Mouse (Mus musculus): ENCODE results near the gene Zfp853.
A peak's percentile ranks its signal among the peaks of the same experiment; 100 is the strongest.

Zfp853 gene

GRCm38 (mm10) chr5:143293404-143293803 lies at the start of gene Zfp853:
Gene Zfp853, minus strand, starts transcription at chr5:143293623.
- DNase-seq = no peak

- DNase-seq = no peak
Observed at GRCm38 (mm10) chr5:143339603-143340002, 46.2 kb upstream of the Zfp853 start.

- DNase-seq = no peak
Observed at GRCm38 (mm10) chr5:143336559-143336958, 43.1 kb upstream of the Zfp853 start.

DNA sequence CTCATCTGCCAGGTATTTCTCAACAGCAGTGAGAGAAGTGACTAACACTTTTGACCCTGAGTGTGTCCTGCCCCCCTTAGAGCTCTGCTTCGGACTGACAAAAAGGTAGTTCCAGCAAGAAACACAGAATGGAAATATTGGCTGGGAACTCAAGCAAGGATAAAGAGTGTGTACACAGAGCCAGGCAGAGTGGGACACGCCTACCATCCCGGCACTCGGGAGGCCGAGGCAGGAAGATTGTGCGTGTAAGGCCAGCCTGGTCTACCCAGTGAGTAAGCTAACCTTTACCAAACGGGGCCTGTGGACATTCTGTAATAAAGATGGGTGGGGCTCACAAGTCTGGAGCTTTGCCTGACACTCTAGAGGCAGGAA lies 41.7 kb upstream of the Zfp853 start:
- DNase-seq = no peak

GRCm38 (mm10) chr5:143334418-143335088 lies 41.1 kb upstream of the Zfp853 start:
- no peak for DNase-seq

DNA sequence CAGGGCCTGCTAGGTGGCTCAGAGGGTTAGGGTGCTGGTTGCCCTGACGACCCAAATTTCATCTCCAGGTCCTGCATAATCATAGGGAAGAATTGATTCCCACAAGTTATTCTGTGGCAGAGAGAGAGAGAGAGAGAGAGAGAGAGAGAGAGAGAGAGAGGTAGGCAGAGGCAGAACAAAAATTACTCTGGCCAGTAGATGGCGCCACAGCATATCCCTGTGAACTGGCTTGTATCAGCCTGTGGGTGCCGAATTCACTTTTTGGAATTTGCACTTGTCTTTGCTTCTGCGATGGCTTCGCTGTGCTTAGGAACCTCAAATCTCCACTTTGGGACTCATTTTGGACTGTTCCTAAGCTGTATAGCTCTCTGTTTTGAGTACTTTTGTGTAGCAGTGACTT lies 40.4 kb upstream of the Zfp853 start:
- DNase-seq = peak; percentile 73 to 90

GRCm38 (mm10) chr5:143328690-143329495 lies 35.5 kb upstream of the Zfp853 start, which contains the start of gene Zdhhc4:
Gene Zdhhc4, minus strand, starts transcription at chr5:143329256.
- peak; percentile 93 to 95 for DNase-seq

GRCm38 (mm10) chr5:143317288-143317610 lies 23.8 kb upstream of the Zfp853 start:
- DNase-seq = peak; percentile 59 to 79

DNA sequence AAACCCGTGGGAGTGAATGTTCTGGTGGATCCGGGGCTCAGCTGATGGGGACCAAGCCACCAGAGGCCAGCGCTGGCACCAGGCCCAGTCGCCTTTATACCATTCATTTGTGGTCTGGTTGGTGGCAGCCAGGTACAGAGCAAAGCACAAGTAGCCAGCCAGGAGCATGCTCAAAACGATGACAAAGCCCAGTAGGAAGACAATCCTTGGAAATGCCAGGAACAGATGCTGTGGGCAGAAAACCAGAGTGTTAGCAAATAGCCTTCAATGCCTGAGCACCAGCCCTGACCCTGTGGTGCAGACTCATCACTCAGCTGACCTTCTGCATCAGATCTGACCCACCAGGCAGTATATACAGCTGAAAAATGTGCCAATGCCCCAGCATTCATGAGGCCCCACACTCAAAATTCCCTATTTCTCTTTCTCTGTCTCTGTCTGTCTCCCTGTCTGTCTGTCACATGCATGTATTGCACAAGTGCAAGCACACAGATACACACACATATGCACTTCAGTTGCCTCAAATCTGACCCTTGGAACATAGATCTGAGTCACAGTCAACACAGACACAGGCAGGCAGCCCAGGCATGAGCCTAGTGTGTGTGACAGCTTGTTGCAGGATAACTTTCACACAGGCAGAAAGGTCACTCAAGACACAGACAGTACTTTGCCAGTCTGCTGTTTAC lies 23.3 kb upstream of the Zfp853 start:
- DNase-seq = peak in 1 of 2 experiments; percentile 26

DNA sequence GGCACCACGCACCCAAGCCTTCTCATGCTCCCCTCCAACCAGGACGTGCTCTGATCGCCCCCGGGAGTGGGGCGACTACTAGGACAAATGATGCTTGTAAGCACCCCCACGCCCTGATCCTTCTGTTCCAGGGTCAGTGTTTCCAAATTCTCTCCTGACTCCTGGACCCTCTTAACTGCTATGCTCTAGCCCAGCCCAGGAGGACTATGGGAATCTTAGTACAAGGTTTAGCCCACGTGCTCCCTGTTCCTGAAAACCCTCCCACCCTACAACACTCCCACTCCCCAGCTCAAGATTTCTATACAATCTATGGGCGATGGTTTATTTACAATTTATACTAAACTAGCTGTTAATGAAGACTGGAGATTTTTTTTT lies 22.1 kb upstream of the Zfp853 start:
- no peak for DNase-seq

DNA sequence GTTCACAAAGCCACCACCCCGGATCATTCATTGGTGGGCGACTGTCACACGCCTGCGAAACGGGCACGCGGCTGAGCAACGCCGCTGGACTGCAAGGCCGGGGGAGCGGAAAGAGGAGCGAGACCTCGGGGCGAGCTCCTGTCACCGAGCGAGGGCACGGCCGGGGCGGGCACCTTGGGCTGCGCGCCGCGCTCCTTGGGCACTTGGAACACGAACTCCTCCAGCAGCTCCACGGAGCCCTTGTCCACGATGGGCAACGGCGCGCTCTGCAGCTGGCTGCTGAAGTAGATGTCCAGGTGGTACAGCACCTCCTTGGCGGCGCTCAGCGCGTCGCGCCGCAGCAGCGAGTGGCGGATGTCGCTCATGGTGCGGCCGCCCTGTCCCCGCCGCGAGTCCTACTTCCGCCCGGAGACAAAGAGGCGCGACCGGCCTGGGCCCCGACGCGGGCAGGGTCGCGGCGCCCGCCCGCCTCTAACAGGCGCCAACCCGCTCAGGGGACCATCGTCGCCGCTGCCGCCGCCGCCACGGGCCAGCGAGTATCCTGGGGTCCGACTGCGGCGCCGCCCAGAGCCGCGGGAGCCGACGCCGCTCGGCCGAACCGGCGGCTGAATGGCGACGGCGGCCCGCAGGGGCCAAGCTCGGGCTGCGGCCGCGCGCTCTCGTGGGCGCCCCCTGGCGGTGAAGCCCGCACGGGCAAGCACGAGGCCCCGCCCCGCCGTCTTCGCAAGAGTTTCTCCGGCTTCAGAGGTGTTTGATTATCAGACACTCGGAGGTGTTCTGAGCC lies 21.5 kb upstream of the Zfp853 start, which contains the start of gene E130309D02Rik:
Gene E130309D02Rik (minus strand): TSS at position 631 of the 784 bp plus-strand sequence.
- peak; percentile 90 to 92 for DNase-seq

- DNase-seq = no peak
Observed at GRCm38 (mm10) chr5:143314183-143314729, 20.8 kb upstream of the Zfp853 start.

DNA sequence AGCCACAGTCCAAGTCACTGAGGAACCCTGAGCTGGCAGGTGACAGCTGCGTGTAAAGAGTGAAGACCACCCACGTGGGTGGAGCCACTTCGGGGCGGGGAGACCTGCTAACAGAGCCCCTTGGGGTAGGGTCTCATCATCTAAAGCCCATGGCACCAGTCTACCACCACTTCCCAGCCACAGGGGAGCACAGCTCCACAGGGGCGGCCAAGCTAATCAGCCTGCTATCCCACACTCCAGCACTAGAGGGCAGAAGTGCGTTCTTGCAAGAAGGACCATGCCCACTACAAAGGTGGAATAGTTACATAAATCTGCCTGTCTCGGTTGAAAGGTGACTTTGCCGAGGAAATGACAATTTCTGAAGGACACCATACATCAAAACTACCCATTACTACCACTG lies 18.5 kb upstream of the Zfp853 start:
- peak; percentile 86 to 92 for DNase-seq

DNA sequence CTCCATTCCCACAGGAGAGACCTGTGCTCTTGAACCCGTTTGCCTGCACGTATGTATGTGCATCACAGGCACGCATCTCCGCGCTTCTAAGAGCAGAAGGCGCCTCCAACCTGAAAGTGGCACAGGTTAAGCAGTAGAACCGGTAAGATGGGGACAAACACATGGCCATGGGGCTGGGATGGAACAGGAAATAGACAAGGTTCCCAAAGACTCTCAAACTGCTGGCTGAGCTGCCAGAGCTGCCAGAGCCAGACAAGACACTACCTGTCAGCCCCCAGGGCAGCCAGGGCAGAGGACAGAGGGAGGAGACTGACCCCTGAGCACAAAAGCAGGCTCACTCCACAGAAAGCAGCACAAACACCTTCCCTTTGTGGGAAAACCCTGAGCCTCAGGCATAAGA lies 16.5 kb upstream of the Zfp853 start:
- DNase-seq = no peak

- DNase-seq = no peak
Observed at GRCm38 (mm10) chr5:143308825-143309224, 15.4 kb upstream of the Zfp853 start.

- peak; percentile 18 to 68 for DNase-seq
Observed at GRCm38 (mm10) chr5:143304251-143304650, 10.8 kb upstream of the Zfp853 start.

GRCm38 (mm10) chr5:143301296-143301695 lies 7.9 kb upstream of the Zfp853 start:
- DNase-seq = peak in 1 of 2 experiments; percentile 30

DNA sequence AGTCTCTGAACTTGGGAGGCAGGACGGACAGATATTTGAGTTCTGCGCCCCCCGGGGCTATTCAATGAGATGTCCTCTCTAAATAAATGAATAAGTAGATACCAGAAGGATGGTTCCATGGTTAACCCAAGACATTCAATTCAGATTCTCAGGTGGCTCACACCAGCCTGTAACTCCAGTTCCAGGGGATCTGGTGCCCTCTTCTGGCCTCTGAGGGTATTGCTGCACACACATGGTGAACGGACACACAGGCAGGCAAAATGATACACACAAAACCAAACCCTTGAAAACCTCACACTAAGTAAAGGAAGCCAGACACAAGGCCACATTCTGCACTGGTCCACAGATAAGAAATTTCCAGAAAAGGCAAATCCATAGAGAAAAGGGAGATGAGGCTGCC lies 6.3 kb upstream of the Zfp853 start:
- DNase-seq = peak in 1 of 2 experiments; percentile 77

GRCm38 (mm10) chr5:143298391-143298790 lies 5.0 kb upstream of the Zfp853 start:
- no peak for DNase-seq

- DNase-seq = no peak
Observed at GRCm38 (mm10) chr5:143297986-143298385, 4.6 kb upstream of the Zfp853 start.

DNA sequence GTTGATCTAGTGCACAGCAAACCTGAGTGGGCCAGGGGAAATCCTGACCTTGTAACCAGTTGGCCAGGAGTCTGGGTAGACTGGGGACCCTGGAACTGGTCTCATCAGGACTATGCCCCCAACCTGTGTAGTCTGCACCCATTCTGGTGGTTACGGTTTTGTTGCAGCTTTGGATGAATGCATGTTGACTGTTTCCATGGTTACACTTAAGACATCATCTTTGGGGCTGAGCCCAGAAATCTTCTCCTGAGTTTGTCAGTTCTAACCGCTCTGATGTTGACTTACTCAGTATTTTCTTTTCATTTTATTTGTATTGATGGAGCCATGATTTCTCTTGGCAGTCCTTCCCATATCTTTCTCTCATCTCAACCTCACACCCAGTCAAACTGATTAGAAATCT lies 1.9 kb upstream of the Zfp853 start:
- no peak for DNase-seq

- no peak for DNase-seq
Observed at GRCm38 (mm10) chr5:143294862-143295261, 1.4 kb upstream of the Zfp853 start.

DNA sequence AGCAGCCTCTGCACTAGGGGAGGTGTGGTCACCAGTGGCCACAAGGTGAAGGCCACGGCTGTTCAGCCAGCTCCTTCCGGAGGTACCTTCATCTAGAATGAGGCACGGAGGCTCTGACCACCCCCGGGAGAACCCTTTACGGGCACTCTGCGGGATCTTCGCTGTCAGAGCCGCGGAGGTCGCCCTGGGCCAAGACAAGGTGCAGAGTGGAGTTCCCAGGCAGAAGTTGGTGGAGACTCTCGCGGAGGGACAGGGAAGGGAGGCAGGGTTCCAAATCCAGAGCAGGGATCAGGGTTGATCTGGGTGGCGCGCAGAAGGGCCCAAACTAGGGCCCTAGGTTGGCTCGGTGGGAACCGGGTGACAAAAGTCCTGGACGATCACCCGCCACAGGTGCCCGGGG lies 544 bp downstream of the Zfp853 start:
- no peak for DNase-seq
